Mouse (Mus musculus): ENCODE data around the gene Mfap1b. TPM values are rescaled to one million over a fixed set of nuclear protein-coding genes. Genes with fewer than 3 reads are reported as not detected.

Gene Mfap1b
- polyA plus RNA-seq, 1 experiment from 2014 or later = 25.5 TPM

GRCm38 (mm10) chr2:121418476-121418875, 55.4 kb downstream of the Mfap1b start:
- H3K9ac ChIP-seq (ENCODE audit: low read depth, low read length) = no peak overlapping the region
- H3K9me3 ChIP-seq (ENCODE audit: control insufficient read depth) = no peaks in the 10 kb centered on the region
- no peak for ATAC-seq
- WGBS = 60% methylated on average over 3 of the region's 3 CpGs
- no peak for TF ChIP-seq CTCF (IDR thresholded peaks at IDR 0.05; ENCODE audit: low read depth)
- no peaks in the 10 kb centered on the region for H3K4me1 ChIP-seq (replicated peaks; ENCODE audit: control insufficient read depth, insufficient read depth, low read length)
- peaks cover 25% of the 10 kb centered on the region for H3K36me3 ChIP-seq (ENCODE audit: control insufficient read depth, insufficient read depth)
- H3K4me3 ChIP-seq (ENCODE audit: low read depth, low read length) = no peak overlapping the region
- no peaks in the 10 kb centered on the region for H3K27me3 ChIP-seq (replicated peaks; ENCODE audit: control insufficient read depth, insufficient read depth, low read length)
- no peak overlapping the region for H3K4me2 ChIP-seq (replicated peaks; ENCODE audit: low read depth)
- H3K27ac ChIP-seq (ENCODE audit: low read depth, low read length) = no peak overlapping the region

- Histone ChIP-seq H3K4me1 (replicated peaks; ENCODE audit: control insufficient read depth, insufficient read depth, low read length) (no peaks in the 10 kb centered on the region), H3K27ac (ENCODE audit: low read depth, low read length) (no peak overlapping the region), H3K4me3 (ENCODE audit: low read depth, low read length) (no peak overlapping the region), H3K9me3 (ENCODE audit: control insufficient read depth) (no peaks in the 10 kb centered on the region), H3K36me3 (ENCODE audit: control insufficient read depth, insufficient read depth) (peaks cover 10% of the 10 kb centered on the region; the same call in 1 of the 2 replicates), H3K27me3 (replicated peaks; ENCODE audit: control insufficient read depth, insufficient read depth, low read length) (no peaks in the 10 kb centered on the region), H3K4me2 (replicated peaks; ENCODE audit: low read depth) (peak overlapping the region; percentile 28; the same call in 1 of the 2 replicates), H3K9ac (ENCODE audit: low read depth, low read length) (no peak overlapping the region)
- TF ChIP-seq CTCF (IDR thresholded peaks at IDR 0.05; ENCODE audit: low read depth) = no peak
- WGBS = 52% methylated on average over 6 of the region's 6 CpGs
- ATAC-seq = no peak
Measured at GRCm38 (mm10) chr2:121416356-121416755, 57.5 kb downstream of the Mfap1b start.

GRCm38 (mm10) chr2:121415591-121415990, 58.3 kb downstream of the Mfap1b start:
- H3K9me3 ChIP-seq (ENCODE audit: control insufficient read depth) = no peaks in the 10 kb centered on the region
- ATAC-seq = no peak
- peak overlapping the region; percentile 70 for H3K4me2 ChIP-seq (replicated peaks; ENCODE audit: low read depth)
- 0 out of 2 replicates have a peak overlapping the region, but pooled peaks have one; percentile 99 for H3K4me3 ChIP-seq (ENCODE audit: low read depth, low read length)
- 51% methylated on average over 3 of the region's 3 CpGs for WGBS
- H3K9ac ChIP-seq (ENCODE audit: low read depth, low read length) = no peak overlapping the region
- H3K36me3 ChIP-seq (ENCODE audit: control insufficient read depth, insufficient read depth) = peaks cover 10% of the 10 kb centered on the region; the same call in 1 of the 2 replicates
- no peaks in the 10 kb centered on the region for H3K4me1 ChIP-seq (replicated peaks; ENCODE audit: control insufficient read depth, insufficient read depth, low read length)
- no peak overlapping the region for H3K27ac ChIP-seq (ENCODE audit: low read depth, low read length)
- no peaks in the 10 kb centered on the region for H3K27me3 ChIP-seq (replicated peaks; ENCODE audit: control insufficient read depth, insufficient read depth, low read length)
- TF ChIP-seq CTCF (IDR thresholded peaks at IDR 0.05; ENCODE audit: low read depth) = no peak

- H3K9ac ChIP-seq (ENCODE audit: low read depth, low read length) = 0 out of 2 replicates have a peak overlapping the region, but pooled peaks have one; percentile 17
- H3K4me2 ChIP-seq (replicated peaks; ENCODE audit: low read depth) = peak overlapping the region; percentile 70
- H3K9me3 ChIP-seq (ENCODE audit: control insufficient read depth) = no peaks in the 10 kb centered on the region
- no peaks in the 10 kb centered on the region for H3K4me1 ChIP-seq (replicated peaks; ENCODE audit: control insufficient read depth, insufficient read depth, low read length)
- ATAC-seq = no peak
- TF ChIP-seq CTCF (IDR thresholded peaks at IDR 0.05; ENCODE audit: low read depth) = no peak
- 27% methylated on average over 3 of the region's 3 CpGs for WGBS
- no peaks in the 10 kb centered on the region for H3K27me3 ChIP-seq (replicated peaks; ENCODE audit: control insufficient read depth, insufficient read depth, low read length)
- peak overlapping the region; percentile 99 for H3K4me3 ChIP-seq (ENCODE audit: low read depth, low read length)
- H3K27ac ChIP-seq (ENCODE audit: low read depth, low read length) = no peak overlapping the region
- peaks cover 10% of the 10 kb centered on the region; the same call in 1 of the 2 replicates for H3K36me3 ChIP-seq (ENCODE audit: control insufficient read depth, insufficient read depth)
Measured at GRCm38 (mm10) chr2:121415103-121415502, 58.8 kb downstream of the Mfap1b start.

- Histone ChIP-seq H3K36me3 (ENCODE audit: control insufficient read depth, insufficient read depth) (peaks cover 10% of the 10 kb centered on the region; the same call in 1 of the 2 replicates), H3K4me3 (ENCODE audit: low read depth, low read length) (peak overlapping the region; percentile 99), H3K9me3 (ENCODE audit: control insufficient read depth) (no peaks in the 10 kb centered on the region), H3K4me2 (replicated peaks; ENCODE audit: low read depth) (peak overlapping the region; percentile 70), H3K9ac (ENCODE audit: low read depth, low read length) (peak overlapping the region; percentile 98), H3K4me1 (replicated peaks; ENCODE audit: control insufficient read depth, insufficient read depth, low read length) (no peaks in the 10 kb centered on the region), H3K27me3 (replicated peaks; ENCODE audit: control insufficient read depth, insufficient read depth, low read length) (no peaks in the 10 kb centered on the region), H3K27ac (ENCODE audit: low read depth, low read length) (peak overlapping the region; percentile 96)
- peak; percentile 52 for ATAC-seq
- under 1% methylated on average over 32 of the region's 32 CpGs for WGBS
- TF ChIP-seq CTCF (IDR thresholded peaks at IDR 0.05; ENCODE audit: low read depth) = no peak
Measured at GRCm38 (mm10) chr2:121414139-121414685, 59.7 kb downstream of the Mfap1b start.

- Histone ChIP-seq H3K4me1 (replicated peaks; ENCODE audit: control insufficient read depth, insufficient read depth, low read length) (no peaks in the 10 kb centered on the region), H3K27ac (ENCODE audit: low read depth, low read length) (peak within 1 kb of the TSS; percentile 96), H3K4me2 (replicated peaks; ENCODE audit: low read depth) (peak within 1 kb of the TSS; percentile 70), H3K36me3 (ENCODE audit: control insufficient read depth, insufficient read depth) (peaks cover 10% of the 10 kb centered on the region; the same call in 1 of the 2 replicates), H3K4me3 (ENCODE audit: low read depth, low read length) (peak within 1 kb of the TSS; percentile 99), H3K9ac (ENCODE audit: low read depth, low read length) (peak within 1 kb of the TSS; percentile 98), H3K9me3 (ENCODE audit: control insufficient read depth) (no peaks in the 10 kb centered on the region), H3K27me3 (replicated peaks; ENCODE audit: control insufficient read depth, insufficient read depth, low read length) (no peaks in the 10 kb centered on the region)
- ATAC-seq = peak; percentile 98
- WGBS = under 1% methylated on average over 66 of the region's 68 CpGs
- TF ChIP-seq CTCF (IDR thresholded peaks at IDR 0.05; ENCODE audit: low read depth) = peak; percentile 71
Measured at GRCm38 (mm10) chr2:121413387-121414042, 60.4 kb downstream of the Mfap1b start, which contains the start of the genes Pdia3 and Catsper2. Gene Pdia3 (plus strand): TSS chr2:121413775. Gene Catsper2 (minus strand): TSS chr2:121413792.
